Mouse (Mus musculus) fibroblast of lung, adult 2 months (primary cell): ENCODE data around the gene Mrgpre.

Experiments
- DNase-seq: peaks from one replicate; pipeline ENCODE4 v3.0.0-alpha.2; 2011; ENCODE audit warnings: low read depth

The Mrgpre gene

GRCm38 (mm10) chr7:143783996-143784829, at the start of gene Mrgpre:
Gene Mrgpre, minus strand, starts transcription at chr7:143784500.
- DNase-seq: peak; percentile 92

- no peak for DNase-seq
Observed at GRCm38 (mm10) chr7:143833581-143834190, 49.4 kb upstream of the Mrgpre start.

GRCm38 (mm10) chr7:143832611-143833010, 48.3 kb upstream of the Mrgpre start:
- DNase-seq: no peak

- no peak for DNase-seq
Observed at GRCm38 (mm10) chr7:143832196-143832595, 47.9 kb upstream of the Mrgpre start.

GRCm38 (mm10) chr7:143830399-143830798, 46.1 kb upstream of the Mrgpre start:
- no peak for DNase-seq

GRCm38 (mm10) chr7:143829504-143830331, 45.4 kb upstream of the Mrgpre start:
- peak; percentile 95 for DNase-seq

GRCm38 (mm10) chr7:143826985-143827384, 42.7 kb upstream of the Mrgpre start:
- no peak for DNase-seq

GRCm38 (mm10) chr7:143823266-143823605, 38.9 kb upstream of the Mrgpre start:
- DNase-seq: no peak

- DNase-seq: peak; percentile 95
Observed at GRCm38 (mm10) chr7:143822375-143823265, 38.3 kb upstream of the Mrgpre start, which contains the start of the genes Nadsyn1 and Dhcr7. Gene Nadsyn1, minus strand, starts transcription at chr7:143822849. Gene Dhcr7, plus strand, starts transcription at chr7:143823145.

- no peak for DNase-seq
Observed at GRCm38 (mm10) chr7:143821241-143821640, 36.9 kb upstream of the Mrgpre start.

- DNase-seq: no peak
Observed at GRCm38 (mm10) chr7:143819201-143819600, 34.9 kb upstream of the Mrgpre start.

GRCm38 (mm10) chr7:143808909-143809308, 24.6 kb upstream of the Mrgpre start:
- no peak for DNase-seq

GRCm38 (mm10) chr7:143805199-143805624, 20.9 kb upstream of the Mrgpre start:
- no peak for DNase-seq

- no peak for DNase-seq
Observed at GRCm38 (mm10) chr7:143801195-143802065, 17.1 kb upstream of the Mrgpre start.

GRCm38 (mm10) chr7:143800770-143801169, 16.5 kb upstream of the Mrgpre start:
- DNase-seq: no peak

GRCm38 (mm10) chr7:143798783-143799182, 14.5 kb upstream of the Mrgpre start:
- DNase-seq: no peak

GRCm38 (mm10) chr7:143793121-143793520, 8.8 kb upstream of the Mrgpre start:
- no peak for DNase-seq

GRCm38 (mm10) chr7:143792336-143792985, 8.2 kb upstream of the Mrgpre start:
- no peak for DNase-seq

GRCm38 (mm10) chr7:143783378-143783995, 813 bp downstream of the Mrgpre start:
- no peak for DNase-seq
